Mouse (Mus musculus) forebrain, embryonic 11.5 days (tissue): ENCODE results near the gene Capn15. TPM values are rescaled to one million over a fixed set of nuclear protein-coding genes. Genes with fewer than 3 reads are reported as not detected.

Source experiments
- ATAC-seq: fragments of 200-750 bp; cut with Nextera tagmentation; replicated peaks from 2 replicates; pipeline ENCODE4 v1.8.0; 2017; ENCODE audit warnings: moderate TSS enrichment; ENCODE audit not compliant: low FRiP score
- DNase-seq: peaks from one replicate; pipeline ENCODE4 v3.0.0-alpha.2; 2017; ENCODE audit warnings: low spot score
- H3K27ac ChIP-seq: fragments of 300-500 bp; sonication (generic); 2 replicates; pipeline ENCODE4 v1.5.1; 2014; ENCODE audit warnings: low read depth, low read length
- H3K27me3 ChIP-seq: fragments of 300-500 bp; sonication (generic); 2 replicates; pipeline ENCODE4 v1.6.1; 2014; ENCODE audit warnings: mild to moderate bottlenecking, low read length, mixed read lengths; ENCODE audit not compliant: control insufficient read depth, insufficient read depth
- H3K36me3 ChIP-seq: fragments of 300-500 bp; sonication (generic); 2 replicates; pipeline ENCODE4 v1.6.1; 2014; ENCODE audit warnings: mild to moderate bottlenecking, low read length, moderate library complexity, mixed read lengths; ENCODE audit not compliant: control insufficient read depth, insufficient read depth
- H3K4me1 ChIP-seq: fragments of 300-500 bp; sonication (generic); replicated peaks from 2 replicates; pipeline ENCODE4 v1.6.1; 2014; ENCODE audit warnings: low read length, mixed read lengths; ENCODE audit not compliant: control insufficient read depth, insufficient read depth
- H3K4me2 ChIP-seq: fragments of 300-500 bp; sonication (generic); 2 replicates; pipeline ENCODE4 v1.6.1; 2014; ENCODE audit warnings: low read depth, mild to moderate bottlenecking, low read length, moderate library complexity, mixed read lengths; ENCODE audit not compliant: severe bottlenecking
- H3K4me3 ChIP-seq: fragments of 300-500 bp; sonication (generic); 2 replicates; pipeline ENCODE4 v1.5.1; 2014; ENCODE audit warnings: low read depth, low read length
- H3K9ac ChIP-seq: fragments of 300-500 bp; sonication (generic); 2 replicates; pipeline ENCODE4 v1.6.1; 2014; ENCODE audit warnings: low read length
- H3K9me3 ChIP-seq: fragments of 300-500 bp; sonication (generic); 2 replicates; pipeline ENCODE4 v1.6.1; 2016; ENCODE audit warnings: low read length, mixed read lengths; ENCODE audit not compliant: control insufficient read depth
- WGBS: fragments of 180-500 bp; shearing (Covaris S2); extraction: QIAGEN DNeasy Blood & Tissue Kit; methylation state at CpG from one replicate; pipeline ENCODE4 v1.1.7; 2014; 5-methylcytosine and 5-hydroxymethylcytosine counted together
- polyA plus RNA-seq: library from polyadenylated mRNA; unstranded; fragments of >200 nt; fragmentation: Nextera tagmentation; extraction: Ambion mirVana; gene quantifications from 2 replicates; pipeline ENCODE4 v1.2.1, GENCODE M21; 2014

Gene Capn15
- polyA plus RNA-seq, 1 experiment from 2014 or later: 33.1 TPM

DNA sequence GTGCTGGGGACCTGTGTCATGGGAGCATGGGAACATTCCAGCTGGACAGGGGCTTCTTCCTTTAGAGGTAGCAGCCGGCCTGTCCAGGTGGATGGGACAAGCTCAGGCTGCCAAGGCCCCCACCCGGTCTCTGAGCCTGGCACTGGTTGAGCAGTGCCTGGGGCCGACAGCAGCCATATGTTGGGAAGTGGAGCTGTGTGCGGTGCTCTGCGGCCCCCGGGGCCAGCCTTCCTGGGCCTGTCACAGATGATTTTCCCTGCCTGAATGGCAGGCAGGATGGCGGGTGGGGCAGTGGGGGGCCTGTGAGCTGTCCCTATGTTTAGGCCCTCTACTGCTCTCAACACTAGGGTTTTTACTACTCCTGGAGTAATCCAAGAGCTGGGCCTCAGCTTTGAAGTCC, 29.4 kb downstream of the Capn15 start:
- Histone ChIP-seq H3K9me3 (no peaks in the 10 kb centered on the region), H3K27ac (no peak overlapping the region), H3K27me3 (peaks cover 23% of the 10 kb centered on the region), H3K9ac (no peak overlapping the region), H3K4me1 (peaks cover 9% of the 10 kb centered on the region; the same call in 1 of the 2 replicates), H3K4me2 (no peak overlapping the region), H3K4me3 (no peak overlapping the region), H3K36me3 (no peaks in the 10 kb centered on the region)
- DNase-seq: no peak
- WGBS: 90% methylated on average over 7 of the region's 7 CpGs
- ATAC-seq: no peak

DNA sequence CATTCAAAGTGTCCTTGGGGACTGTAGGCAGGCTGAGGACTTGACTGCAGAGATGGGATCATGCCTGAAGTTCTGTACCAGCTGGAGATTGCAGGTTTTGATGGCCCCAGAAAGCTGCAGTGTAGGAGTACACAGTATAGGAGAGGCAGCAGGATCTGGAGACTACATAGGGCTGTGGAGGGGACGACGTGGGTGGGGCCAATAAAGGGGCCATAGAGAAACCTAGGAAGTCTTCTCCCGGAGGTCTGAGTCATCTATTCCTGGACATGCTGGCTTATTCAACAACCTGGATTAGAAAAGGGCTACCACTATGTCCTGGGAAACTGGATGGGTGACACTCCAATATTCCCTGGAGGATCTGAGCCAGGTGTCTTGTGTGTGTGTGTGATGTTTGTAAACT, 29.9 kb downstream of the Capn15 start:
- 69% methylated on average over 3 of the region's 3 CpGs for WGBS
- Histone ChIP-seq H3K27ac (no peak overlapping the region), H3K4me3 (no peak overlapping the region), H3K27me3 (peaks cover 27% of the 10 kb centered on the region), H3K9ac (no peak overlapping the region), H3K9me3 (no peaks in the 10 kb centered on the region), H3K4me2 (no peak overlapping the region), H3K36me3 (no peaks in the 10 kb centered on the region), H3K4me1 (peaks cover 9% of the 10 kb centered on the region; the same call in 1 of the 2 replicates)
- ATAC-seq (no peak), DNase-seq (no peak)

DNA sequence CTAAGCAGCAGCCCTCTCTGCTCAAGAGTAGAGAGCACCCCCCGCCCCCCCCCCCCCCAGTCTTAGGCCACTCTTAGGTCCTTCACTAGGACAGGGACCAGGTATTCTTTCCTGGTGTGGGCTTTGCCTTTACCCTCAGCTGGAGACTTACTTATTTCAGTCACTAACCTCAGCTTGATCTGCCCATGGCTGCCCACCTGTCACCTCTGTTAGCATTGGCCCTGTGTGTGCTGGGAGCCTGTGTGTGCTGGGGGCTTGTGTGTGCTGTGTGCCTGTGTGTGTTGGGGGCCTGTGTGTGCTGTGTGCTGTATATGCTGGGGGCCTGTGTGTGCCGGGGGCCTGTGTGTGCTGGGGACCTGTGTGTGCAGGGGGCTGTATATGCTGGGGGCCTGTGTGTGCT, 30.9 kb downstream of the Capn15 start:
- 76% methylated on average over 2 of the region's 2 CpGs for WGBS
- H3K4me2 ChIP-seq: no peak overlapping the region
- peaks cover 9% of the 10 kb centered on the region; the same call in 1 of the 2 replicates for H3K4me1 ChIP-seq
- H3K9ac ChIP-seq: no peak overlapping the region
- H3K27me3 ChIP-seq: peaks cover 33% of the 10 kb centered on the region
- no peaks in the 10 kb centered on the region for H3K36me3 ChIP-seq
- H3K9me3 ChIP-seq: no peaks in the 10 kb centered on the region
- ATAC-seq: no peak
- no peak for DNase-seq
- no peak overlapping the region for H3K27ac ChIP-seq
- no peak overlapping the region for H3K4me3 ChIP-seq

DNA sequence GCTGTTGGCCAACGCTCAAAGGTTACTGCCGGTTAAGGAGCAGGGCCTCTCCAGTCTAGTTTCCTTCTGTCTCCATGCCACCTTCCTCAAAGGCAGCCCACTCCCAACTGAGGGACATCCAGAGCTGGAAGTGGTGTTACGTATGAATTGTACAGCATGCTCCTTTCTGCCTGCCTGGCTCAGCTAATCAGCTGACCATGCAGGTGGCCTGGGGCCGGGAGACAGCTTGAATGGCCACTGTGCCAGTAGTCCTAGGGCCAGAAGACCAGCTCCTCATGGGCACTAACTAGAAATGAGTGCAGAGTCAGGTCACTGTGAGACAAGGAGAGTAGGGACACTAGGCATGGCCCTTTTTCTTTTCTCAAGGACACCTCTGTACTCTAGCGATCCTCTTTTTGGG, 32.4 kb downstream of the Capn15 start:
- no peak for ATAC-seq
- no peak for DNase-seq
- H3K9me3 ChIP-seq: no peaks in the 10 kb centered on the region

DNA sequence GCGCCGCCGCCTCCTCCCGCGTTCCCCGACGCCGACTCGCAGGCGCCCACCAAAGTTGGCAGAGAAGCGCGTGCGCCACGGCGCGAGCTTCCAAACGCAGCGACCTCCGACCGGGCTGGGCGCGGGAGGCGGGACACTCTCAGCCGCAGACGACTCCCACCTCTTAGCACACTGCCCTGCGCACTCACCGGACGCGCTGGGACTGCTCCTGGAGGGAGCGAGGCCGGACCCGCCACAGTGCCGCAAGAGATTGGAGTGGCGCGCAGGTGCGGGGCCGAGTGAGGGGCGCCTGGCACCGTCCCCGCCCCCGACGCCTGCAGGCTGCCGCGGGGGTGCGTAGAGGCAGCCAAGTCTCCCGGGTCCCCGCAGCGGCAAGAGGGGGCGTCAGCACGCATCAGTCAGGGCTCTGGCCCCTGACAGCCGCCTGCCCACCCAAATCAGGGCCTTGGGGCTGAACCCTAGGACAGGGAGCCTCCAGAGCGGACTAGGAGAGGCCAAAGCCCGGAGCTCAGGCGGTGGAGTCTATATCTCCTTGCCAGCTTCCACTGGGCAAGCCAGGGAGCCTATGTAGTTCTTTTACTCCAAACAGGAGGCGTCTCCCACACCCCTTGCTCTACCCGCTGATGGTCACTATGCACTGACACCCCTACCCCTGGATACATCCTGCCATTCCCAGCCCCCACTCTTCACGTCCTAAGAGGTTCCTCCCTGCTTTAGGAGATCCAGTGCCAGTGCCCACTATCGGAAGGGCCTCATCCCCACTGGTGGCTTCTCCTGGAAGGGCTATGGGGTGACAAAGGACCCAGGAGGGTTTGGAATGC, 33.6 kb downstream of the Capn15 start, which contains the start of gene A930017K11Rik:
Gene A930017K11Rik, minus strand, starts transcription at position 763 of the 821 bp plus-strand sequence.
- Histone ChIP-seq H3K36me3 (no peaks in the 10 kb centered on the region), H3K9me3 (no peaks in the 10 kb centered on the region), H3K4me1 (peaks cover 9% of the 10 kb centered on the region; the same call in 1 of the 2 replicates), H3K9ac (no peak within 1 kb of the TSS), H3K27ac (no peak within 1 kb of the TSS), H3K4me3 (peak within 1 kb of the TSS; percentile 25), H3K27me3 (peaks cover 33% of the 10 kb centered on the region), H3K4me2 (peak within 1 kb of the TSS; percentile 48)
- WGBS: 1% methylated on average over 58 of the region's 58 CpGs
- DNase-seq (no peak), ATAC-seq (no peak)

More for the DNA sequence above, 32.4 kb downstream of the Capn15 start:
- H3K4me2 ChIP-seq: no peak overlapping the region
- H3K27me3 ChIP-seq: peaks cover 33% of the 10 kb centered on the region
- peaks cover 9% of the 10 kb centered on the region; the same call in 1 of the 2 replicates for H3K4me1 ChIP-seq
- no peak overlapping the region for H3K4me3 ChIP-seq
- H3K36me3 ChIP-seq: no peaks in the 10 kb centered on the region
- no peak overlapping the region for H3K9ac ChIP-seq
- 70% methylated on average over 5 of the region's 5 CpGs for WGBS
- no peak overlapping the region for H3K27ac ChIP-seq

DNA sequence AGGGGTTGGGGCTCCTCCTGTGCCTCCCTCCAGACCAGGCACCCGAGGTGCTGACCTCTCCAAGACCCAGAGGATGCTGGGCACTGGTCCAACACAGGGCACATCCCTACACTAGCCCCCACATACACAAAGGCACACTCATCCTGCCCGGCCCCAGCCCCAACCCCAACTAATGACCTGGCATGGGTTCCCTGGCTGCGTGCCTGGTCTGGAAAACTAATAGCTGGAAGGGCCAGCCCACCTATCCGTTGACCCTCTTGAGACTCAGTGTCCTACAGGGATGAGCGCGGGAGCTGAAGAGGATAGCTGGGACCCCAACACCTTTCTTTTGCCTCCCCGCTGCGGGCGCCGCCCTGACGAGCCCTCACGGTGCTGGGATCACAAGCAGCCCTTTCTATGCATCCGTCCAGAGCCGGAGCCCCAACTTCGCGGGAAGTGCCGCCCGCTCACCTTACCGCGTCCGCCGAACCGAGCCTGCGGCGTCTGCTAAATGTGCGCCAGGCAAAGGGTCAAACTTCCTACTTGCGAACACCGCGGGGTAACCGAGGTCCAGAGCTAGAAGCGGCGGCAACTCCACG, 34.3 kb downstream of the Capn15 start:
- H3K27me3 ChIP-seq: peaks cover 33% of the 10 kb centered on the region
- peak overlapping the region; percentile 48 for H3K4me2 ChIP-seq
- peaks cover 9% of the 10 kb centered on the region; the same call in 1 of the 2 replicates for H3K4me1 ChIP-seq
- no peak overlapping the region for H3K9ac ChIP-seq
- no peaks in the 10 kb centered on the region for H3K36me3 ChIP-seq
- no peak overlapping the region for H3K27ac ChIP-seq
- no peaks in the 10 kb centered on the region for H3K9me3 ChIP-seq
- no peak for ATAC-seq
- WGBS: 2% methylated on average over 33 of the region's 33 CpGs
- no peak for DNase-seq
- H3K4me3 ChIP-seq: peak overlapping the region; percentile 25

DNA sequence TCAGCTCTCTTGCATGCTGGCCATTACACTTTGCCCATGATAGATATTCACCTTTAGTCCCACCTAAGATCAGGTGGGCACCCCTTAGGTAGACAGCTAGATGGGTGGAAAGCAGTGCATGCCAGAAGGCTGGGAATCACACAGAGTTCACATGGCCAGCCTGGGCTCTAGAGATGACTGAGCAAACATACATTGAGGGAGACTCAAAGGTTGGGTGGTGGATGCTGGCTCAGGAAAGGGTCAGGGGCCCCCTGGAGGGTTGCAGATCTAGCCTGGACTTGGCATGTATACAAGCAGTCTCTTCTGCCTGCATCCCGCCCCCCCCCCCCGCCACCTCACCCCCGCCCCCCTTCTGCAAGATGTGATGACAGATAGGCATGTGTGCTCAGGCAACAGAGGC, 34.9 kb downstream of the Capn15 start:
- Histone ChIP-seq H3K9me3 (no peaks in the 10 kb centered on the region), H3K36me3 (no peaks in the 10 kb centered on the region), H3K4me3 (no peak overlapping the region), H3K9ac (no peak overlapping the region), H3K27me3 (peaks cover 33% of the 10 kb centered on the region), H3K4me2 (no peak overlapping the region), H3K4me1 (peaks cover 9% of the 10 kb centered on the region; the same call in 1 of the 2 replicates), H3K27ac (no peak overlapping the region)
- no peak for DNase-seq
- ATAC-seq: no peak
- WGBS: 7% methylated on average over 3 of the region's 3 CpGs

DNA sequence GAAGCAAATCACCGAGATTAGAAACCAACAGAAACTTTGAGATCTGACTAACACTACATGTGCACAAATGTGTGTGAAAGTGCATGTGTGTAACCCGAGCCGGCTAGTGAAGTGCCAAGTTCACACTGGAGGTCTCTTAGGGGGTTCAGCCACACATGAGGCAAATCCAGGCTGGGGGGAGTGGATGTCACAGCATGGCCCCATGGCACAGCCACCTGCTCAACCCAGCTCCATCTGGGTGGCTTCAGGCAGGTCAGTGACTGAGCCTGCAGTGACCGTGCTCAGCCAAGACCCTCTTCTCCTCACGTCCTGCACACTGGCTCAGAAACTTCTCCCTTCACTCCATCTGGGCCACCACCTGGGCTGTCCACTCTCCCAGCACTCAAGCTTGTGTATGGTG, 35.6 kb downstream of the Capn15 start:
- Histone ChIP-seq H3K4me2 (no peak overlapping the region), H3K27me3 (peaks cover 33% of the 10 kb centered on the region), H3K4me3 (no peak overlapping the region), H3K9ac (no peak overlapping the region), H3K9me3 (no peaks in the 10 kb centered on the region), H3K27ac (no peak overlapping the region), H3K4me1 (peaks cover 9% of the 10 kb centered on the region; the same call in 1 of the 2 replicates), H3K36me3 (no peaks in the 10 kb centered on the region)
- DNase-seq: no peak
- WGBS: 84% methylated on average over 5 of the region's 5 CpGs
- ATAC-seq: no peak
